Mouse (Mus musculus): ENCODE results near the gene 2010003K11Rik.

Gene 2010003K11Rik

DNA sequence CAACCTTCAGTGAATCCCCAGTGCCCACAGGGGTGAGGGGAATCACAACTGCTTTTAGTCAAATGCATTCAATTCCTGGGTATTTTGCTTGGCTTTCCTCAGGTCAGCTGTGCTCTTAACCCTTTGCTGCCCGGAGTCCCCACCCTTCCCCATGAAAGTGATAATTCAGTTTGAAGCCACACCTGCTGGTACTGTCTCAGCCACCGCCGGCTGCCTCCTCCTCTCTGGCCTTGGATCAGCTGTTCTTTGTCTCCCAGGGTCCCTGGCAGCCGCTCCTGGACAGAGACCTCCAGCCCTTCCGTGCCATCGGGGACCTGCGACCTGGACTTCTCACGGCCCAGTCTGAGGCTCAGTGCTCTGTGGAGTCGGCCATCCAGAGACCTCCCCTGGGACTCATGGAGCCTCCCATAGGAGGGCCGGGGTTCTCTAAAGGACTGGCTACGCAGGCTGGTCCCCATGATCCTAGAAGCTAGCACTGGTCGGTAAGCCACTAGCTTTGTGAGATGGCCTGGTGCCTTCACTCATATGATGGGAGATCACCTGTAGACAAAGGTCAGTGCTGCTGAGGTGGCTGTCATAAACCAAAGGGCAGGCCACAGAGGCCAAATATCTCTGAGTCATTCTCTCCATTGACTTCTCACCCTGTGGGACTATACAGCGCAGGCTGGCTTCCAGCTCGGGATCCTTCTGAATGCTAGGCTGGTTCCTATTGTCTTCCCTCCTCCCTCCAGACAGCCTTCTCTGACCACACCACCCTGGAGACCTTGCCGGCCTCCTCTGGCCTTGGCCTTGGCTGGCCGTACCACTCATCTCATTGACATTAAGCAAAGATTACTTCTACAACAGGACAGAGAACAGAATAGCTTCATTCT, at the start of gene 2010003K11Rik:
TSS of gene 2010003K11Rik (minus strand) at position 522 of the 872 bp plus-strand sequence.
- no peak for DNase-seq (ENCODE audit: low spot score)

DNA sequence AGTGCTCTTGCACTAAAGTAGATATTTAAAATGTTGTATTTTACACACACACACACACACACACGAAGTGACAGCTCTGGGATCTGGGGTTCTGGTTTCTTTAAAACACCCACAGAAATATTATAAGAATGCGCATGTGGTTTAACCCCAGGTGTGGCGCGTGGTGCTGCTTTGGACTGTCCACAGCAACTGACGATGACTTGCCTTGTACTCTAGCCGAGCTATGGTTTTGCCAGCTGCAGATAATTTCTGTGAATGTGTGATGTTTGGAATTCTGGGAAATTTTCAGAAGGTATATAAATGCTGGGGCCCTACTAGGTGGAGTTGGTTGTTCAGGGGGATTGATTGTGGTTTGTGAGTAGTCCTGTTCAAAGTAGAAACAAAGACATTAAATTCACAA, 49.4 kb upstream of the 2010003K11Rik start:
- no peak for DNase-seq (ENCODE audit: low spot score)

DNA sequence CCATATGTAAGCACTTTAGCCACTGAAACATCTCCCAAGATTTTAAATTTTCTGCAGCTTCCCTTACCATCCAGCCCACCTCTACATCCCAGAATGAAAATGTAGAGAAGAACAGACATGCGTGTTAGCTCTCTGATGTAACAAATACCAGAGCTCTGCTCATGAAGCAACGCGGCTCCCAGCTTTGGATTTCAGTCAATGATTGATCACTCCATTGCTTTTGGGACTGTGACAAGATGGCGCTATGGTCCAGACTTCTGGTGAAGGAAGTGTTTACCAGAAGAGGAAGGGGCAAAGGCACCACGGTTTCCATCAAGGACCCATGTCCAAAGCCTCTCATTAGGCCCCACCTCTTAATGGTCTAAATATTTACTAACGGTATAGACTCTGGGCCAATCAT, 47.5 kb upstream of the 2010003K11Rik start:
- no peak for DNase-seq (ENCODE audit: low spot score)

DNA sequence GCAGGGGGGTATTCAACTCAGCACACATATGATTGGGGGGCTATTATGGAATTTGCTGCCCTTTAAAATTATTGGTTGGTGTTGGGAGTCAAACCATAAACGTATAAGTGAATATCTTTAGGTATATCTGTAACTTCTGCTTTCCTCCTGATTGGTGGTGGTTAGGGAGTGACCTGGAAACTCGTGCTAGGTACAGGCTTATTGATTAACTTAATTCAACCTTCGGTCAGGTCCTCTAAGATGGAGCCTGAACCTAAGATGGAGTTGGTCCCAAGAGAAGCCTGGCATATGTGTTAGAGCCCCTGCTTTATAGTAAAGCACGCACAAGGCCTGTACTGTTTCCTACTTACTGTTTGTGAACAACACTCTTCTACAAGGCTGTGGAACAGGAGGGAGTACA, 46.7 kb upstream of the 2010003K11Rik start:
- DNase-seq (ENCODE audit: low spot score) = no peak

DNA sequence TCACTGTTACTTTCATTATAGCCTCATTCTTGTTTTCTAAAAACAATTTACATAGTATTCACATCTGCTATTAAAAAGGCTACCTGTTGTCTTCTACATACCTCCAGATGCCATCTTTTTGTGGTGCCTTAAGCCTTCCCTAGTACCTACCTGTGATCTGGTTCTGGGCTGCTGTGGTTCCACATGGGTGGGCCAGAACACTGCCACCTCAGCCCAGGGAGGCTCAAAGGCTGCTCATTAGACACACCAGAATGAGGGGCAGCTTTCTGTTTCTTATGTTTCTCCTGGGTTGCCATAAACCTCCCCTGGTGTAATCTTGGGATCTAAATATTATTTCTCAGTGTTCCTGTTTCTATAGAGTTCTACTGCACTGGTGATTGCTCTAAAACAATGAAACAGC, 43.7 kb upstream of the 2010003K11Rik start:
- no peak for DNase-seq (ENCODE audit: low spot score)

DNA sequence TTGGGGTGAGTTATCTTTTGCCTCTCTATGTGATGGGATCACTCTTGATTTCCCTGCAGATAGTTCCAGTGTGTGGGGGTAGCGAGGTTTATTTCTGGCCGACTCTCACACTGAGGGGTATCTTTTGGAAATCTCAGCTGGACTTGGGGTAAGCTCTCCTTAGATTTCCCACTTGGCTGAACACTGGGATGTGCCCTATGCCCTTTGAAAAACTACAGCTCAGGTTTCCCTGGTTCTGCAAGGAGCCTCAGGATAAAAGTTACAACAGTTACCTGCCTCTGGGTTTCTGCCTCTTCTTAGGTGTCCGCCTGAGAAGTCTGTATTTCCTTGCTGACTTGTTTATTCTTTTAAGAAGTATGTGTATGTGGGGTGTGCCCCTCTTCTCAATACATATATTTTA, 42.6 kb upstream of the 2010003K11Rik start:
- no peak for DNase-seq (ENCODE audit: low spot score)

DNA sequence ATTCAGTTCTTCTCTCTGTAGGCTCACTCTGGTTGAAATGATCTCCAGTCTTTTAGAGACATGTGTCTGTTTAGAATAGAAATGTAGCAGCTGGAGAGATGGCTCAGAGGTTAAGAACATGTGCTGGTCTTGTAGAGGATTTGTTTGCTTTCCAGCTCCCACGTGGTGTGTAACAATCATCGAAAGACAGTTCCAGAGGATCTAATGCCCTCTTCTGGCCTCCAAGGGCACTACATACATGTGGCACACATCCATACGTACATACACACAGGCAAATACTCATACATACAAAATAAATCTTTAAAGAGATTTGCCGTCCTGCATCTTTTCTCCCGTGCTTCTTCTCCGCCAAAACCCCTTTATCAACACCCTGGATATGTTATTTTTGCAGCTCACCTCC, 41.9 kb upstream of the 2010003K11Rik start:
- no peak for DNase-seq (ENCODE audit: low spot score)

DNA sequence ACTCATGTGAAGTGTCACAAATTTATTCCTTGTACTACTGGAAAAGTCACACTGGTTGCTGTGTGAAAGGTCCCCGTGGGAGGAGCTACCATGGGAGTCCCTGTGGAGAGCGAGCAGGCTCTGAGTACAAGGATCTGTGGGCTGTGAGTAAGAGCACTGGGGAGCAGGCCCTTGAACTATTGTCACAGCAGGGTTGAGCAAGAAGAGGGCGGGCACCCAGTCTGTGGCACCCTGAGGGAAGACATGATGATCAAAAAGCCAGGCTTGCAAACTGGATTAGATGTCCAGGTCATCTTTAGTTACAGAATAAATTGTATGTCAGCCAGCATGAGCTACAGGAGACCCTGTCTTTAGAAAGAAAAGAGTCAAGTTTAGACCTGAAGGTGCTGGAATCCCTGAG, 38.2 kb upstream of the 2010003K11Rik start:
- DNase-seq (ENCODE audit: low spot score) = no peak

DNA sequence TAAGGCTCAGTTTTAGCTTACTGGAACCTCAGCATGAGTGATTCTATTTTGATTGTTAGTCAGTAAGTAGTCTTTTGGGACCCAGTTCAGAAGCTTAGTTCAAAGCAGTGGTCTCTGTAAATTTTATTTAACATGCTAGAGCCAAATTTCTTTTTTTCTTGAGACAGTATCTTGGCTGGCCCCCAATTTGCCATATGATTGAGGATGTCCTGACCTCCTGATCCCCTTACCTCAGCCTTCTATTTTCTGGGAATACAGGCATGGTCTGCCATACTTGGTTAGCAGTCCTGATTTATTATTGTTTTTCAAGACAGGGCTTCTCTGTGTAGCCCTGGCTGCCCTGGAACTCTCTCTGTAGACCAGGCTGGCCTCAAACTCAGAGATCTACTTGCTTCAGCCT, 37.5 kb upstream of the 2010003K11Rik start:
- DNase-seq (ENCODE audit: low spot score) = no peak

DNA sequence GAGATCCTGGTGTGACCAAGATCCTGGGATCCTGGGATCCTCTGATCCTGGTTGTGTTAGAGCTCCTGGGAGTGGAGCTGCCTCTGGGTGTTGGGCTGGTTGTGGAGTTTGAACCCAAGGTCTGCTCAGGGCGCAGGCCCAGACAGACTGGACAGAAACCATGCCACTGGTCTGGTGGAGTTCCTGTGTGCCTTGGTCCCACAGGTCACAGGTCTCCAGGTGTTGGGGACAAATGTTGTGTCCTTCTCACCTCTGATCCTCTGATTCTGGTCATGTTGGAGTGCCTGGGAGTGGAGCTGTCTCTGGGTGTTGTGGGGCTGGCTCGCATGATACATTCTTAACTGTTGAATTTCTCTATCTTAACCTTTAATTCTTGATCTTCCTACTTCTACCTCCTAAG, 36.3 kb upstream of the 2010003K11Rik start:
- DNase-seq (ENCODE audit: low spot score) = no peak

DNA sequence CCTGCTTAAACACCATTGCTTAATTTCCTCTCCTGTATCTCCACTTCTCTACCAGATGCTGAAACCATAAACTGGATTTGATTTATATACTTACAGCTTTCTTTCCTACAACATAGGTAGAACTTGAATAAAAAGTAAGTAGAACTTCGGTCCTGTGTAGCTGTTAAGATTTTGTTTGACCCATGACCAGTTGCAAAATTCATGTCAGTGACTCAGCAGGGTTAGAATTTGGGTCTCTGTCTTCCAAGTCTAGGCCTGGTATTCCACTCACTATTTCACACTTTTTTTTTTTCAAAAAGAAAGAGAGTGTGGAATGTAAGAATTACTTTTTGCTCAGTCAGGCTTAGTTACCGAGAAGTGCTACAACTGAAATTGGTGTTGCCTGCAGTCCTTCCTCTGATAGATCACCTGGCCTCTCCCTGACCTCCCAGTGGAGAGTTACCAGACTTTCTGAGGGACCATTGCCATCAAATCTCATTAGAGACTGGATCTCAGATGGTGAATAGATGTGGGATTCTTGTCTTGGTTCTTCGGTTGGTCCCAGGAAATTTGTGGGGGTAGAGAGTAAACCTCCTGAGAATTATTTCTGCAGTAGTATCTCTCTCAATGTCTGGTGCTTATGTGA, 23.2 kb upstream of the 2010003K11Rik start:
- DNase-seq (ENCODE audit: low spot score) = no peak

DNA sequence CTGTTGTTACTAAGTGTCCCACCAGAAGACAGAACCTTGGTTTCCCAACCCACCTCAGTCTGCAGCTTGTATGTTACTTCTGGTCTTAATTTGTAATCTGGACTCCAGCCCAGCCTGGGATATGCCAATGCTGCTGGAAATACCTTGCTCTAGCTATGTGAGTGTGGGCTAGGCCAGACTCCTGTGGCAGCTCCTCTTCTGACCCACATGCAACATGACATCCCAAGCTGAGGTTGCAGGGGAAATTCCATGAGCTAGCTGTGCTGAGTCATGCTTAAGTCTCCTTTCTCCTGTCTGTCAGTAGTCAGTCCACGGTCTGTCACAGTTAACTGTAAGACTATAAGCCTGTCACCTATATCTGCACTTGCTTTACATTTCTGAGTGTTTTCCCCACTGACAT, 19.1 kb upstream of the 2010003K11Rik start:
- no peak for DNase-seq (ENCODE audit: low spot score)

DNA sequence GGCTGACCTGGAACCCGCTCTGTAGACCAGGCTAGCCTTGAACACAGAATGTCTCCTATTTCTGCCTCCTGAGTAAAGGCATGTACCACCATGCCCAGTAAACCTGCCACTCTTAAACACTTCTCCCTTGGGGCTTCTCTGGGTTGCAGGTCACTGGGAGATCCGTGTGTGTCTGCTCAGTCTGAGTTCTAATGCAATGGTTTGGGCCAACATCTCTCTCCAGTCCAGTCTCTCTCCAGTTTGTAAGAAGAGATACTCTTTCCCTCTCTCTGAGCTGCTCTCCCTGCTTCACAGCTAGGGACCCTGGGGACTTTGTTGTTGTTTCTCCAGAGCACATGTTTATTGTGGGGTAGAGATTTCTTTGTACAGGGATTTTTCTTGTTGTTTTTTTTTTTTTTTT, 17.9 kb upstream of the 2010003K11Rik start:
- DNase-seq (ENCODE audit: low spot score) = no peak

DNA sequence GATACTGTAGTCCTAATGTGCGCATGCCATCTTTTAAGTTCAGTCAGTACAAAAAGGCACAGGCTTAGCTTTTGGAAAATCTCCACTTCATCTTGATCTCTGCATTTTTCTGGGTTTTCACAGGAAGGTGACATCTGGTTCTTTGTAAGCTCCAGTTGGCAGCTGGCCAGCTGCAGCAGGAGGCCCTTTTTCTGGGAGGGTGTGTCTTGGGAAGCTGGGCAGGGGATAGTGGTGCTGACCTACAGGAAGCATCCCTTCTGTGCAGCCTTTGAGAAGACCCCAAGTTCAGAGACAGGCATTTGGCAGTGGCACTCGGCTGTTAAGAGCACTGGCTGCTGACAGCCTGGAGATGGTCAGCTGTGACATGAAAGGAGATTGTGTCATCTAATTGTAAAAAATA, 17.4 kb upstream of the 2010003K11Rik start:
- no peak for DNase-seq (ENCODE audit: low spot score)

DNA sequence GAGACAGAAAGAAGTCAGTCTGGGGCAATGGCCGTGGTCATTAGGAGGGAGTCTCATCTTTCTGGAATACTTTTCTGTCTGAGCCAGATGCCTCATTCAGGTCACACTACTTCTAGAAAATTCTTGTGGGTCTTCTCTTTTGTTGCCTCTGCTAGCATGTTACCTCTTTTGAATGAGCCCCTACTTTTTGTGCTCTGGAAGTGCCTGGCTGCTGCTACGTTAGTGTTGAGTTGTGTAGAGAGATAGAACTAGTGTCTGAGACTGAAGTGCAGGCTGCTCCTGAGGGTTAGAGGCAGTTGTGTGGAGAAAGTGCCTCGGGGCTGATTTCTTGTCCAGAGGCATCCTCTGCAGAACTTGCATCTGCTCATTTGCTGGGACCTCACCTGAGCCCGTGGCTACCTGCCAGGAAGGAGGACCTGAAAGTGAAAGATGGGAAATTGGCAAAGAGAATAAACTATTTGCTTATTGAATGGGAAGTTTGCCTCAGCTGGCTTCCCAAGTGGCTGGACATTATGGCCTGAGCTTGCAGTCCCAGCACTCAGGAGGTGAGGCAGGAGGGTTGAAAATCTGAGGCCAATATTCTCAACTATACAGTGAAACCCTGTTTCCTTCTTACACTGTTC, 15.0 kb upstream of the 2010003K11Rik start:
- no peak for DNase-seq (ENCODE audit: low spot score)

DNA sequence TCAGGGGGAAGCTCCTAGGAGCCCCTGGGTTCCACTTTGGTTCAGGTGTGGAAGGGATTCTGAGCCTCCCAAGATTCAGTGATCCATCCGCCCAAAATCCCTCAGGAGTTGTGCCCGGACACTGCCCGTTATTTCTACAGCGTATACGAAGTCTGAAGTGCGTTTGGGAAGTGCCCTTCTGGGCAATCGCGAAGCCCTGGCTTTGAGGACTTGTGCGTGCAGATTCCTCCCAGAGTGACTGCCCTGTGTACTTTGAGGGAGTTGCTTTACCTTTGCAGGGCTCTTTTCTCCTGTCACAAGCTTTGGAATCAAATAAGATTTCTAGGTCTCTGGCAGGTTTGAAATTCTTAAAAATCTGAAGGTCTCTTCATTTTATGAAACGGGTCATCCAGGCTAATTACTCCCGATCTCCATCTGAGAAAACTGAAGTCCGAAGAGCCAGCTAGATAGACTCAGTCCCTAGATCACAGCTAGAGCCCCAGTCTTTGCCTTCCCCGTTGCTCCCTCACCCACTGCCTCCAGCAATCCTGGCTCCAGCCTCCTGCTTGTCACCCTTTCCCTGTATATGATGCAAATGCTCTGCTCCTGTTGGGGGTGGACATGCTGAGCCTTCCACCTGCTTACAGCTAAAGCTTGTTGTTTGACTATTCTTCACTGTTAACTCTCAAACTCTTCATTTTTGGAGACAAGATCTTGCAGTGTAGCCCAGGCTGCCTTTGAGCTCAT, 12.9 kb upstream of the 2010003K11Rik start:
- no peak for DNase-seq (ENCODE audit: low spot score)

DNA sequence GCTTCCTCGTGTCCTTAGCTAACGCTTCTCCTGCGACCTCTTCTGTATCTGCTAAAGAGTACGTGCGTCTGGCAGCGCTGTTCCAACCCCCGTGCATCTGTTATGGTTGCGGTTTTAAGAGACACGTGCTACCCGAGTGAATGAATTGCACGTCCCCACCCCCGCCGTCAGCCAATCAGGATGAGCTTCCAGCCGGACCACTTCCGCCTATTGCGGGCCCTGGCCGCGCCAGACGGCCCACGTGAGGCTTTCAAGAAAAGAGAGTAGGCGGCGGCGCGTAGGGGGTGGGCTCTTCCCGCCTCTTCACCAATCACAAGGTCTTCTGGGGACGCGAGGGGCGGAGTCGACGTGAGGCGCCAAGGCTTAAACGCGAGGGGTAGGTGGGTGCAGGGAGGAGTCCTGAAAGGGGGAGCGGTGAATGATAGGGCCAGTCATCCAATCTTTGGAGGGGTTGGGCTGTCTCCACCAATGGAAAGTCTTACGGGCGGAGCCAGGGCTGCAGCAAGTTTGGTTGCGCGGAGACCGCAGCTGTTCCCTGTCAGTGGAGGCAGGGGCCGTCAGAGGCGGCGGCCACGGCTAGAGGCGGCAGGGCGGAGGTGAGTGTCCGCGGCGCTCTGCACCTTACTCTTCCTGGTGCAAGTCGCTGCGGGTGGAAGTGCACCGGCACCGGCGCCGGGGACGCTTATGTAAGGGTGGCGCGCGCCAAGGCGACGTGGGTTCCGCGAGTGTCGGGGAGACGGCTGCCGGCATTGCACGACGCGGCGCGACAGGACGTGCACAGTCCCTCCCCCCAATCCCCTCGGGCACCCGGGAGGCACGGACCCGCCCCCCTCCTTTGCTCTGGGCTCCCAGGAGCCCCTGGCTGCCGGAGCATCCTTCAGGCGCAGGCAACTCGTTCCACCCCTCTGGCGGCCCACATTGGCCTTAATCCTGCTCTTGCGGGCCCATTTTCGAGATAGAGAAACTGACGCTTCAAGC, 11.9 kb upstream of the 2010003K11Rik start, which contains the start of gene Pcx:
TSS of gene Pcx (plus strand) at position 487 of the 978 bp plus-strand sequence.
- DNase-seq (ENCODE audit: low spot score) = peak; percentile 100

DNA sequence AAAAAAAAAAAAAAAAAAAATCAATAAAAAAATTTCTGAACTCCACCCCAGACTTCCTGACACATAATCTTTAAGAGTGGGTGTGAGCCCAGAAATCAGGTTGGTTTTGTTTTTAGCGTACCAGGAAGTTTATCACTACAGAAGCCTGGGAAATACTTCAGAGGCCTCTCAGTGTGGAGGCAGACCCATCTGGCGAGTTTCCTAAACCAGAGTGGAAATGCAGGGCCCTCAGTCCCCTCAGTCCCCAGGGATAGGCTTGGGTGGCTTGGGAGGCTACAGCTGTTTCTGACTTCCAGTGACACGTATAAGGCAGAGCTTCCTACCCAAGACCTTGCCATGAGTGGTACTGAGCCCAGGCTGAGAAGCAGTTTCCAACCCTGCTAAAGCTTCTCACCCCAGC, 9.4 kb upstream of the 2010003K11Rik start:
- DNase-seq (ENCODE audit: low spot score) = no peak

DNA sequence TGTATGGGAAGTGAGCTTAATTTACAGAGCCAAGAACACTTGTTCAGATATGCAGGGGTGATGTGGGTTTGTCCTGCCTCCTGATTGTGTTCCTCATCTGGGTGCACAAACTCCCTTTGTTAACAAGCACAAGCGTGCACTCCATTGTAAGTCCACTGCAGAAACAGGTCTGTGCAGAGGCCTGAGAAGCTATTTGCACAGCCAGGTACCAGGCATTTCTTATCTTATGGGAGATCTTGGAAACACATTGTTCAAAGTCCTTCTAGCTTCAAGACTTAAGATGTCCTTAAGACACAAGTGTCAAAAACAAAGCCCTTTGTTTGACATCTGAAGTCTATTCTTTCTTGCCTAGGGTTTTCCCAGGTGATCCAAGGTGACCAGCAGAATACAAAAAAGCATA, 6.4 kb upstream of the 2010003K11Rik start:
- DNase-seq (ENCODE audit: low spot score) = no peak

DNA sequence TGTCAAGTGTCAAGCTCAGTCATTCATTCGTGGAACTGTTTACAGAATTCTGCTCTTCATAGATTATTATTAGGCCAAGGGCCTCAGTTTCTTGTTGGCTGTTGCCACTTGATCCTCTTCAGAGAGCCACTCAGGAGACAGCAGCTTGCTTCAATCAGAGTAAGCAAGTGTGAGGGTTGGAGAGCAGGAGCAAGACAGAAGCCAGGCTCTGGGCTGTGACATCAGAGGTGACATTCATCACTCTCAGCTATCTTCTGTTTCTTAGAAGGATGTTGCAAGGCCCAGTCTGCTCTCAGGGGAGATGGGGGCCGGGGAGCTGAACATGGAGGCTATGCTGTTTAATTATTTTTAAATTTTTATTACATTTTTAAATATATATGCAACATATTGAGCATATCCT, 4.3 kb upstream of the 2010003K11Rik start:
- DNase-seq (ENCODE audit: low spot score) = no peak
